Mouse (Mus musculus) gastrocnemius, adult 18-20 months (tissue): ENCODE results near the gene Lmntd2. TPM values are rescaled to one million over a fixed set of nuclear protein-coding genes. Genes with fewer than 3 reads are reported as not detected.
A peak's percentile ranks its signal among the peaks of the same experiment; 100 is the strongest.
"Not testable (repeated sequence)": the region's sequence is repeated elsewhere in the genome, so short reads cannot be mapped to it uniquely, and the experiment has no call there.

Experiments
- DNase-seq: peaks from one replicate; pipeline ENCODE4 v3.0.0; 2021; ENCODE audit warnings: low spot score
- long read RNA-seq, 2 experiments: library from polyadenylated mRNA; stranded (forward); transcript quantifications; one replicate each; pipeline ENCODE4 v2.0.0; 2021
- total RNA-seq, 2 experiments: library from RNA; stranded (reverse); gene quantifications; 2 replicates each; pipeline ENCODE4 v1.2.3; 2021

The Lmntd2 gene
- total RNA-seq, result not detected
- long read RNA-seq, experiment 1, result 0 reads
- long read RNA-seq, experiment 2, result 0 reads

DNA sequence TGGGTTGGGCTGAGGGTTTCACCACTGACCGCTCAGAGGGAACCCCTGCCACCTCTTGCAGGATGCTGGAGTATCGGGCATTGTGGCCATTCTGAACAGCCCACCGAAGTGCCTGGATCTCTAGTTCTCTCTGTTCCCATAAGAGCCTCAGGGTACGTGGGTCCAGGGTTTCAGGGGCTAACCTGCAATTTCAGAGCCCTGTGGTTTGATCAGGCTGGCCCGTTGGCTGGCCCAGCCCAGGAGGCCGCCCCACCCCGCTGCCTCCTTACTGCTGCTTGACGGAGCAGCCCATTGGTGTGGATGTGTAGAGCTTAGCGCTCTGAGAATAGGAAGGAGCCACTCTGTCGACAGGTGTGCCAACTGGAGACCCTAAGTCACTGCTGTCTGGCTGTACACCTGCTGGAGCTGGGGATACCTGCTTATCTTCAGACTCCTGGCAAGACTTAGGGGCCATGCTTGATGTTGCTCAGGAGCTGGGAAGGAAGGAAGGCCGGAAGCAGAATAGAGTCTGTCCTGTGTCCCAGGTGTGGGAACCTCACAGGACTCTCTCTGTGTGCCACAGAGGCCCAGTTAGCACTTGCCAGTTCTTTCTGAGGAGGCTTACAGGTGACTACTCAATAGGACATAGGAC is at the start of gene Lmntd2:
Gene Lmntd2 (minus strand): TSS at position 476 of the 631 bp plus-strand sequence.
- DNase-seq, result no peak

DNA sequence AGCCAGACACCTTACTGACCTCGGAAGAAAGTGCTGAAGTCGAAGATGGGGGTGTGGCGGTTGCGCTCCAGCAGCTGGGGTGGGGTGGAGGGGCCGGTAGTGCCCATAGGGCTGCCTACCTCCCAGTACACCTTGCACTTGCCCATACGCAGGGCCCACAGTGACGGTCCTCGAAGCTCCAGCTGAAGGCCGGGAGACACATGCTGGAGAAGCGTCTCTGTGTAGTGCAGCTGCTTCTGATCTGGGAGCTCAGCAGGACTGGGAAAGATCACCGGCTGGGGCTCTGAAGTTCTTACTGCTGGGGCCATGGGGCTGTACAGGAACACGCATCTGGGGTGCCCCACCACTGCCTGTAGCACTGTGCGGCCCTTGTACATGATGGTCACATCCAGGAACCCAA is 49.8 kb upstream of the Lmntd2 start:
- DNase-seq, result no peak

DNA sequence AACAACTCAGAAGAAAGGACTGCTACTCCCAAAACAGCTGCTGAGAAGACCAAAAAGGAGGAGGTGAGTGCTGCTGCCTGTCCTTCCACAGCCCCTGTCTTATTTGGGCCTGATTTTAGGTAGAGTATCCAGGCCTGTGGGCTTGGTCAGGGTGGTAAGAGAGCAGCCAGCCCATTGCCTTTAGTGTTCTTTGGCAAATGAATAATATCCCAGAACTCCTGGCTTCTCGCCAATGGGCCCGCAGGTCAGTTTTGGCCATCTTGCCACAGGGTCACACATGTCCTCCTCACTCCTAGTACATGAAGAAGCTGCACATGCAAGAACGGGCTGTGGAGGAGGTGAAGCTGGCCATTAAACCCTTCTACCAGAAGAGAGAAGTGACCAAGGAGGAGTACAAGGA is 47.6 kb upstream of the Lmntd2 start:
- DNase-seq, result no peak

DNA sequence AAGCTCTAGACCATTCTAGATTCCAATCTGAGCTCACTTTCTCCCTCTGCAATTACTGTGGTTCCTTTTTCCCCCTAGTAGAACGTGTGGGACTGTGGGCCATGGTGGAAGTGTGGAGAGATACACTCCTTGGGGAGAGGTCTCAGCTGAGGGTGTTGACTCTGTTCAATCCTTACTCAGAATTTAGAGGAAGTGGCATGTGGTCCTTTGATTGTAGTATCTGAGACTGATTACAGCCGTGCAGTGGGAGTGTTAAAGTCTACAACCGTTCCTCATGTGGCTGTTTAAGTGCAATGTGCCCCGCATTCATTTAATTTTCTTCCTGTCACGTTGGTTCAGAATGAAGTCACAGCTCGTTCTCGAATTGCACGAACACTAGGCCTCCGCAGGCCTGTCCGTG is 42.3 kb upstream of the Lmntd2 start:
- no peak for DNase-seq

DNA sequence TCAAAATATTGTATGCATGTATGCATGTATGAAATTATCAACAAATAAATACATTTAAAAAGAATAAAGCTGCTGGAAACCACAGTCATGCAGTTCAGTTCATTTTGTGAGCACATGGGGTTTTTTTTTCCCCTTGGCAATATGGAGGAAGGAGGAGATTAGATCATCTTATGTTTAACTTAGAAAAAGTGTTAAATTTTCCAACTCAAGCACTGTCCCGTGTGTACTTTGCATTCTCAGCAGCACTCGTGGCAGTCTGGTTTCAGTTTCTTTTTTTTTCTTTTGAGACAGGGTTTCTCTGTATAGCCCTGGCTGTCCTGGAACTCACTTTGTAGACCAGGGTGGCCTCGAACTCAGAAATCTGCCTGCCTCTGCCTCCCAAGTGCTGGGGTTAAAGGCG is 36.6 kb upstream of the Lmntd2 start:
- DNase-seq, result not testable (repeated sequence)

DNA sequence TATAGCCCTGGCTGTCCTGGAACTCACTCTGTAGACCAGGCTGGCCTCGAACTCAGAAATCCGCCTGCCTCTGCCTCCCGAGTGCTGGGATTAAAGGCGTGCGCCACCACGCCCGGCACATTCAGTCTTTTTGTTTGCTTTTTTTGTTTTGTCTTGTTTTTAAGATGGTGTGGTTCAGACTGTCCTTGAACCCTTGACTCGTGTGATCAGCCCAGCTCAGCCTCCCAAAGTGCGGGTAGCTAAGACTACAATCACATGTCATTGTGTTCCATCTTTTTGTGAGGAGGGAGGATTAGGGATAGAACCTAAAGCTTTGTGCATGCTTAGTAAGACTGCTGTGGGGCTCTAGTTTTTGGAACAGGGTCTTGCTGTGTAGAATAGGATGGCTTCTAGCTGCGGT is 17.7 kb upstream of the Lmntd2 start:
- DNase-seq, result no peak

DNA sequence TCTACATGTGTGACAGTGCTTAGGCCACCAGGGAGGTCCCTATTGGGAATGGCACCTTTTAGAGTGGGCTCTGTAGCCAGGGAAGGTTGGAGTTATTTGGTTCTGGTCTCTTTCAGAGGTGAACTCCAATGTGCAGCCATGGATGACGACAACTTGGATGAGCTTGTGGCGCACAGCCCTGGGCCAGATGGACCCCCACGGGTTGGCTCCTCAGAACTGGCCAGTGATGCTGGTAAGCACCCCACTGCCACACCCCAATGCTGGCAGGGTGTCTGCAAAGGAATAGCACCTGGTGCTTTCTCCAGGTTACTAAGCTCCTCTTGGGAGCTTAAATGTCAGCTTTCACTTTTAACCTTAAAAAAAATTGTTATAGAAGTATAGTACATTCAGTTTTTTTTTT is 17.2 kb upstream of the Lmntd2 start:
- DNase-seq, result no peak

DNA sequence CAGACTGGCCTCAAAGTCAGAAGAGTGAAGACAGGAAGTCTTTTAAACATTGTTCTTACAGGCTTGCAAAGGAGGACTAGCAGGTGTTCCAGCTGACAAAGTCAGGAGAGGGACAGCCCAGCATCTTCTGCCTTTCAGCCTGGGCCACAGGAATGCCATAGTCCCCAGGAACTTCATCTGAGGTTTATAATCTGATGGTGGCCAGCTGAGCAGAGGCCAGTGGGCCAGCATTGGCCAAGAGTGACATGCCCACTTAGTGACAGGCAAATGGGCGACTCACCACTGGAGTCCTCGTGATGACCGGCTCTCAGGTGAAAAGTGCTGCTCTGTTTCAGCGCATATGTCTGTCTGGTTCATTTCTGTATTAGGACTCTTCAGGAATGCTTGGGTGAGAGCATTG is 16.7 kb upstream of the Lmntd2 start:
- DNase-seq, result no peak

DNA sequence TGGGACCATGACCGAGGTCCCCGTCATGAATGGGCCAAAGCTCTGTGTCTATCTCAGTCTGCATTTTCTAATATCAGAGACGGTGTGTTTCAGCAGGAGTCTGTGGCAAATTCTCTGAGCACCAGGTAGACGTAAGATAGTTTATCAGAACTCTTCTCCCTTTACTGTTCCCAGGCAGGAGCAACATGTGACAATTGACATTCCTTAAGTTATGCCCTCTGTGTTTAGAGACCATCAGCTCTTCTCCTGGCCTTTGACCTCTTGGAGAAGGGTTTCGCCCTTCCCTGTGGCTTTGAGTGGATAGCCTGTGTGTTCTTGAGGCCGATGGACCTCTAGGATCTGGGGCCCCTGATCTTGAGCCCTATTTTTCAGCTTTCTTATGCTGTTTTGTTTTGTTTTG is 15.8 kb upstream of the Lmntd2 start:
- DNase-seq, result no peak

DNA sequence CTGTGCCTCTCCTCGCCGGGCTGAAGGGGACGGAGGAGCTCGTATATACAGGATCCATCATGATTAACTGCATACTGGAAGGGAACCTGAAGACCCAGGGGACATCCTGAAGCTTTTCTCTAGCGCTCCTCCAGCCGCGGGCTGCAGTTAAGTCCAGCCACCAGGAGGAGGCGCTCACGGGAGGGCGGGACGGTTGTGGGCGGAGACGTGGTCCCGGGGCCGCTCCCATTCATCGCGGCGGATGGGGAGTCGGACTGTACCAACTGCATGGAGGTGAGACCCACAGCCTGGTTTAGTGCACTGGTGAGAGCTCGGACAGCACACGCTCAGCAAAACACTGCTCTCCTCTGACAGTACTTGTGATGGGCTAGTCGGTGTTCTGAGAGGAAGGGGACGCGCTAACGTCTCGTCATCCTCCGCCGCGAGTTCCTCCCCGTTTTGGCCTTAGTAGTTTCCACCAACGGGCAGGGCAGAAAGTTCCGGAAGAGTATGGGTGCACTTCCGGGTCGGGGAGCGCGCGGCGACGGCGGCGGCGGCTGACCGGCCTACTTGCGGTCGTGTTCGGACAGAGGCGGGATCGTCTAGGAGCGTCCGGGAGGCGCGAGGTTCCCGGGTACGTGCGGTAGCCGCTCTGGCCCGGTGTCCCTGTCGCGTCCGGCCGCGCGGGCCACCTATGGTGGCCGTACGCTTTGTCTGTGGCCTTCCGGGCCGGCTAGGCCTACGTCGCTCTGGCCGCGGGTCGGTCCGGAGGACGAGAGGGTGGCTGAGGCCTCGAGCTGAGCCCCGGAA is 14.6 kb upstream of the Lmntd2 start, which contains the start of gene Phrf1:
Gene Phrf1 (plus strand): TSS at position 506 of the 789 bp plus-strand sequence.
- peak; percentile 93 for DNase-seq

DNA sequence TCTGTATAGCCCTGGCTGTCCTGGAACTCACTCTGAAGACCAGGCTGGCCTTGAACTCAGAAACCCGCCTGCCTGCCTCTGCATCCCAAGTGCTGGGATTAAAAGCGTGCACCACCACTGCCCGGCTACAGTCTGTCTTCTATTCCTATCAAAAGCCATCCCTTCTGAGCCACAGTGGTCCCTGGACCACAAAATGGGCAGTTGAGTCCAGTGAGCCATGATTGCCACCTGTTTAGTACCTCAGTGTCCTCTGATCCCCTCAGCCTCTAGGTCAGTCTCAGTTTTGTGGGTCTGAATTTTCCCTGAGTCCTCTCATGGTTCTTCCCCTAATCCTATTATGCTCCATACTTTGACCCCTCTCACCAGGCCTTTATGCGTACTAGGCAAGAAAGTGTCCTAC is 13.9 kb upstream of the Lmntd2 start:
- no peak for DNase-seq

DNA sequence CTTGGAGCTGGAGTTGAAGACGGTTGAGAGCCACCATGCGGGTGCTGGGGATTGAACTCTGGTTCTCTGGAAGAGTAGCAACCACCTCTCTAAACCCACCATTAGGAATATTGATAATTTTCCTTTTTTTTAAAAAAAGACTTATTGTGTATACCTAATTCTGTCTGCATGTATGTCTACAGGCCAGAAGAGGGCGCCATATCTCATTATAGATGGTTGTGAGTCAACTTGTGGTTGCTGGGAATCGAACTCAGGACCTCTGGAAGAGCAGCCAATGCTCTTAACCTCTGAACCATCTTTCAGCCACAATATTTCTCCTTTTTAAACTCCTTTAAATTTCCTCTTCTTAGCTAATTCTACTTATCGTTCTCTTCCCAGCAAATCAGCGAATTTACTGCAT is 12.7 kb upstream of the Lmntd2 start:
- DNase-seq, result no peak

DNA sequence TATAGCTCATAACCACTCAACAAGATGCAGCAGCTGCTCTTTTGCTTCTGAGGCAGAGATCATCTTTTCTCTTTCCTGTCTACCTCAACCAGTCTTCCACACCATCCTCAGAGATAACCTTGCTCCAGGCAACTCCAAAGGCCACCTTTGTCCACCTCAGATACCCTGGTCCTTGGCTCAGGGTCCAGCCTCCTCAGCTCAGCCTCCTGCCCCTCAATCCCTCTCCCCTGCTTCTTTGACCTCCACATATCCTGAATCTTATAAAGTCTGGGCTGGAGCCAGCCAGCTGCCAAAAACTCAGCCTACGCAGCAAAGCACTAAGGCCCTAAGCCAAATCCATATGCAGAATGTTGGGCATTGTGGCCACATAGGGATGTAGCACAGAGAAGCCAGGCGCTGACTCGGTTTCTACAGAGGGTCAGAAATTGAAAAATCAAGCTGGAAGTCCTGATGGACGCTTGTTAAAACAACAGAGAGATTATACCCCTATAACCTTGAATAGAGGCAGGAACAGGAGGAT is 8.9 kb upstream of the Lmntd2 start:
- DNase-seq, result no peak

DNA sequence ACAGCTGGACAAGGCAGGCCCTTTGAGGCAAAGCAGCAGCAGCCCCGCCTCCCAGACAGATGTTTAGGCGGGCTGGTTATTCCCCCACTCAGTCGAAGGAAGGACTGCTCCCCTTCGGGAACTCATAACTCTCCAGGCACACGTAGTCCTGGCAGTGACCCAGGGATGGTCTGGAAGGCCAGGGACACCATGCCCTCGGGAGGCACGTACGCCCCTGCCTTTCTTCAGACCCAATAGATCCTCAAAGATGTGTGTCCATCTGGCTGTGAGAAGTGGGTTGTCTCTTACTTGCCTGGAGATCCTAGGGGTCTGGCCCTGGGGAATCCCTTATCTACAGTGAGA is 8.2 kb upstream of the Lmntd2 start:
- no peak for DNase-seq

DNA sequence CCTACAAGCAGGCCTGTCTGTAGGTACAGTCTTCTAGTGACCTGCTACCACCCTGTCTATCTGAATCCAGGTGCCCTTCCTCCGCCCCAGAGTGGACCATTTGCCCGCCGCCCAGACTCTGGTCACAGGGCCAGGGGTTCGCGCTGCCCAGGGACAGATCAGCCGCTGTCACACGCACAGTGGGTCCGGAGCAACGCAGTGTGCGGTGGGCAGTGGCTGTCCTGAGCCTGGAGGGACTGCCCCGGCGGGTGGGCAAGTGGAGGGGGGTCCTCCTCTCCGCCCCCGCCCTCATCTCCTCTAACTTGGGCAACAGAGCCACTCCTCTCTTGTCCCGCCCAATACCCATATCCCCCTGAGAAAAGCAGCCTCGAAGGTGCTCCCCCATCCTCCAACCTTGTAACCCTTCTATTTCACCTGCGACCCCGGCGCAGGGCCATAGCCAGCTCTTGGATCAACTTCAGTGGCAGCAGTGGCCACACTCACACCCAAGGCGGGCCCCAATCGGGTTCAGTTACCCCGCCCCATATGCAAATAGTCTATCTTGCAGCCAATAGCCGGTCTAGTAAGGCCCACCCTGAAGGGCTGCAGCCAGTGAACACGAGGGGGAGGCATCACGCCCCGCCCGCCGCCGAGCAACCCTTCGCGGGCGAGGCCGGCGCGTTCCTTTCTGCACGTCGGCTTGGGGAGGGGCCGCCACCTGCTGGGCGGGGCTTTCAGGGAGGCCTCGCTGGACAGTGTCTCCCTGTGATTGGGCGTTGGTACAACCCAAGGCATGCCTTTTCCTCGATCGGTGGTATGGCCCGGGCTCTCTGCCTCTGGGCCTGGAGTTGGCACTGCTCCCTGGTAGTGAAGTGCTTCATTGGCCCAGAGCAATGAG is 7.6 kb upstream of the Lmntd2 start:
- DNase-seq, result peak; percentile 95

DNA sequence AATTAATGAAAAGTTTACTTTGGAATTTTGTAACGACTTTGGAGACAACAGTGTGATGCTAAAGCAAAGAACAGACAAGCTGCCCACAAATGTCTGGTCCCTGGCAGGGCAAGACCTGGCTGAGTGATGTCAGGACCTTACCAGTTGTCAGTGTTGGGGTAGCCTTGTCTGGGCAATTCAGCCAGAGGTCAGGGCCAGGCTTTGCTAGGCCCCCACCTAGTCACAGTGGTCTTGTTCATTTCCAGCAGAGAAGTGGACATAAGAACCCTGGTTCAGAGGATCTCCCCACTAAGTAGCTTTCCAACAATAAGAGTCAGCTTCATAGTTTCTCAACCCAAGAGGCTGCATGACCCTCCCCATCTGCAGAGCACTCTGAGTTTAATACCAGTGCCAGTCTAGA is 6.5 kb upstream of the Lmntd2 start:
- no peak for DNase-seq

DNA sequence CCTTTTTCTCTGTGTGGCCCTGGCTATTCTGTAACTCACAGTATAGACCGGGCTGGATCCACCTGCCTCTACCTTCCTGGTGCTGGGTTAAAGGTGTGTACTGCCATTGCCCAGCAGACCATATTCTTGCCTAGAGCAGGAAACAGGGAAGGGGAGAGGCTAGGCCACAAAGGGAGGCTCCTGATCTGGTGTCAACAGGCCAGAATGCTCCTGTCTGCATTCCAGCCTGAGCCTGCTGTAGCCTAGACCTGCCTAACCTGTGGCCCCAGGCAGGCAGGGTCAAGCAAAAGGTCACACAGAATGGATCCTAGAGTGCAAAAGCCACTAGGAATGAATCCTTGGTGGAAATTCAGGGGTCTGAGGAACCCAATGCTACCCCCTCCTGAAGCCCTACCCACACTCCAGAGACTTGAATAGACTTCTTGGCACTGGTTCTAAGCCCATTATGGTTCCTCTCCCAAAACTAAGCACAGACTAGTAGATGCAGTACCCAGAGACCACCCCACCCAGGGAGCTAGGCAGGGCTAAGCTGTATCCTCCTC is 5.7 kb upstream of the Lmntd2 start:
- no peak for DNase-seq

DNA sequence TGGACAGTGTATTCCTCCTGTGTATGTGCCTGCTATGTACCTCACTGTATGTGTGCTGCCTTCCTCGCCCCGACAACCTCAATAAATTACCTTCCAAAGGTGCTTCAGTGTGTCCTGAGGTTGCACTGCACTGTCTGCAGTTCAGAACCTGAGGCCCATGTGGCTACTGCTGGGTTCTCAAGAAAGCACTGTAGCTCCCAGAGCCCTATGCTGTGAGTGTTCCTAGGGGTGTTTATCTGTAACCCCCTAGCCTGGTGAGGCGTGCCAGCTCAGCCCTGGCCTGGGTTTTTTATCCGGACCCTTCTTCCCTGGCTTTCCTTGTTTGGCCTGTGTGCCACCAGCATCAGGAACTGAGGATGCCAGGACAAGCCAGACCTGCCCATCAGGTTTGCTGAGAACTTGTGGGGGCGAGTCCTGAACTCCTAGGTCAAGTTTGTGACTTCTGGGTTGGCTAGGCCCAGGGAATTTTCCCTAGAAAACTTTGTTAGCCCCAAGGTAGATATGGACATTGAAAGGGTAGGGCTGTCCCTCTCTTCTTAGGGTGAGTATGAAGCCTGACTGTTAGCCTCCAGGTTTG is 4.8 kb upstream of the Lmntd2 start:
- DNase-seq, result no peak

DNA sequence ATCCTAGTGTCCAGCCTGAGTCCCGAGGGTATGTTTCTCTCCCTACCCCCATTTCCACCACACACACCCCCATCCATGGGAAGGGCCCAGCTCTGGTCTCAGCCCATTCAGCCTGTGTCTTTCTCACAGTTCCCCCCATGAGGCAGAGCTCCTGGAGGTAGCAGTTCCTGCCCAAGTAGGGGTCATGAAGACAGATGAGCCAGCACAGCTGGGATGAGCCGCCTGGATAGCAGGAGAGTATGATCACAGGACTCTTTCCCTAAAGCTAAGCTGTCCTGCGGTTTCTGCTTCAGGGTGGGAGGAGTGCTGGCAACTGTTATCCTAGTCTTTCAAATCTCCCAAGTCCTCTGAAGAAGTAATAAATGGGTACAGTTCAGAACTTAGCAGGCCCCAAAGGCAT is 4.3 kb upstream of the Lmntd2 start:
- DNase-seq, result no peak

DNA sequence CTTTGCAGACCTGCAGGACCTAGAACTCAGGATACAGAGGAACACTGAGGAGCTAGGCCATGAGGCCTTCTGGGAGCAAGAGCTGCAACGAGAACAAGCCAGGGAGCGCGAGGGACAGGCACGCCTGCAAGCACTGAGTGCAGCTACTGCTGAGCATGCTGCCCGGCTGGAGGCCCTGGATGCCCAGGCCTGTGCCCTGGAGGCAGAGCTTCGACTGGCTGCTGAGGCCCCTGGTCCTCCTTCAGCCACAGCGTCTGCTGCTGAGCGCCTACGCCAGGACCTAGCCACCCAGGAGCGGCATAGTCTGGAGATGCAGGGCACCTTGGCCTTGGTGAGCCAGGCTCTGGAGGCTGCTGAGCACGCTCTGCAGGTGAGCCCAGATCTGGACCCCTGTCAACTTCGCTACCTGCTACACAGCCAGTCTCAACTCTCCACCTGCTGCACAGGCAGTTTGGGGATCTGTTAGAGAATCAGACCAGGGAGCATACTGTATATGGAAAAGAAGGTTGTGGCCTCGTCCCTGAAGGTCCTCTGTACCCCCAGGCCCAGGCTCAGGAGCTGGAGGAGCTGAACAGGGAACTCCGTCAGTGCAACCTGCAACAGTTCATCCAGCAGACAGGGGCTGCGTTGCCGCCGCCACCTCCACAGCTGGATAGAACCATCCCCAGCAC is 3.6 kb upstream of the Lmntd2 start:
- DNase-seq, result no peak

DNA sequence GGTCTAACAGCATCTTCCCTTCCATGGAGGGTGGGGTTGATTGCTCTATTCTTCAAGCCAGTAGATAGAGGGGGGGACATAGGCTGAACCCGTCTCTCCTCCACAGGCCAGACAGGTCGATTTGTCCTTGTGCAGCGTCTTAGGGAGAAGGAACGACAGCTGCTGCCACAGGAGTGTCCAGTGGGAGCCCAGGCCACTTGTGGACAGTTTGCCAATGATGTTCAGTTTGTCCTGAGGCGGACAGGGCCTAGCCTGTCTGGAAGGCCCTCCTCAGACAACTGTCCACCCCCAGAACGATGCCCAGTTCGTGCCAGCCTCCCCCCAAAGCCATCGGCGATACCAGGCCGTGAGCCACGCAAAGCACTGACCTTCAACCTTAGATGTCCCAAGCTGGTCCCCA is 3.0 kb upstream of the Lmntd2 start:
- DNase-seq, result no peak
